Mouse (Mus musculus): ENCODE data around the gene Sept8. TPM values are rescaled to one million over a fixed set of nuclear protein-coding genes. Genes with fewer than 3 reads are reported as not detected.

The Sept8 gene
- polyA plus RNA-seq, 1 experiment from 2014 or later: 33.8 TPM

- no peaks in the 10 kb centered on the region for H3K27me3 ChIP-seq (ENCODE audit: control insufficient read depth, insufficient read depth, low read length)
- WGBS: 68% methylated on average over 10 of the region's 10 CpGs
- ATAC-seq (ENCODE audit: insufficient read depth, low FRiP score): no peak
- no peaks in the 10 kb centered on the region for H3K4me1 ChIP-seq (ENCODE audit: control insufficient read depth, insufficient read depth, low read length)
- no peak overlapping the region for H3K9ac ChIP-seq (ENCODE audit: low read length)
- H3K36me3 ChIP-seq (ENCODE audit: control insufficient read depth, insufficient read depth, low read length): peaks cover 3% of the 10 kb centered on the region; the same call in 1 of the 2 replicates
- H3K4me3 ChIP-seq (replicated peaks; ENCODE audit: low read length): no peak overlapping the region
- H3K4me2 ChIP-seq (ENCODE audit: low read depth, low read length): no peak overlapping the region
- H3K27ac ChIP-seq (ENCODE audit: low read length): no peak overlapping the region
- H3K9me3 ChIP-seq (replicated peaks; ENCODE audit: control insufficient read depth, low read length): no peaks in the 10 kb centered on the region
Measured at GRCm38 (mm10) chr11:53583151-53583550, 64.1 kb downstream of the Sept8 start.

- no peak overlapping the region for H3K27ac ChIP-seq (ENCODE audit: low read length)
- H3K9ac ChIP-seq (ENCODE audit: low read length): no peak overlapping the region
- no peak overlapping the region for H3K4me2 ChIP-seq (ENCODE audit: low read depth, low read length)
- no peaks in the 10 kb centered on the region for H3K27me3 ChIP-seq (ENCODE audit: control insufficient read depth, insufficient read depth, low read length)
- ATAC-seq (ENCODE audit: insufficient read depth, low FRiP score): no peak
- no peak overlapping the region for H3K4me3 ChIP-seq (replicated peaks; ENCODE audit: low read length)
- WGBS: 62% methylated on average over 3 of the region's 3 CpGs
- H3K9me3 ChIP-seq (replicated peaks; ENCODE audit: control insufficient read depth, low read length): no peaks in the 10 kb centered on the region
- H3K4me1 ChIP-seq (ENCODE audit: control insufficient read depth, insufficient read depth, low read length): no peaks in the 10 kb centered on the region
- no peaks in the 10 kb centered on the region for H3K36me3 ChIP-seq (ENCODE audit: control insufficient read depth, insufficient read depth, low read length)
Measured at GRCm38 (mm10) chr11:53584849-53585248, 65.8 kb downstream of the Sept8 start.

GRCm38 (mm10) chr11:53585510-53585909 lies 66.5 kb downstream of the Sept8 start:
- Histone ChIP-seq H3K27me3 (ENCODE audit: control insufficient read depth, insufficient read depth, low read length) (no peaks in the 10 kb centered on the region), H3K9me3 (replicated peaks; ENCODE audit: control insufficient read depth, low read length) (no peaks in the 10 kb centered on the region), H3K4me2 (ENCODE audit: low read depth, low read length) (no peak overlapping the region), H3K4me1 (ENCODE audit: control insufficient read depth, insufficient read depth, low read length) (no peaks in the 10 kb centered on the region), H3K36me3 (ENCODE audit: control insufficient read depth, insufficient read depth, low read length) (no peaks in the 10 kb centered on the region), H3K9ac (ENCODE audit: low read length) (no peak overlapping the region), H3K27ac (ENCODE audit: low read length) (no peak overlapping the region), H3K4me3 (replicated peaks; ENCODE audit: low read length) (no peak overlapping the region)
- 93% methylated on average over 6 of the region's 6 CpGs for WGBS
- ATAC-seq (ENCODE audit: insufficient read depth, low FRiP score): no peak

- no peak for ATAC-seq (ENCODE audit: insufficient read depth, low FRiP score)
- no peaks in the 10 kb centered on the region for H3K27me3 ChIP-seq (ENCODE audit: control insufficient read depth, insufficient read depth, low read length)
- no peaks in the 10 kb centered on the region for H3K36me3 ChIP-seq (ENCODE audit: control insufficient read depth, insufficient read depth, low read length)
- WGBS: 81% methylated on average over 8 of the region's 8 CpGs
- H3K9me3 ChIP-seq (replicated peaks; ENCODE audit: control insufficient read depth, low read length): no peaks in the 10 kb centered on the region
- no peak overlapping the region for H3K9ac ChIP-seq (ENCODE audit: low read length)
- H3K4me1 ChIP-seq (ENCODE audit: control insufficient read depth, insufficient read depth, low read length): no peaks in the 10 kb centered on the region
- H3K4me3 ChIP-seq (replicated peaks; ENCODE audit: low read length): no peak overlapping the region
- no peak overlapping the region for H3K27ac ChIP-seq (ENCODE audit: low read length)
- no peak overlapping the region for H3K4me2 ChIP-seq (ENCODE audit: low read depth, low read length)
Measured at GRCm38 (mm10) chr11:53588279-53588678, 69.2 kb downstream of the Sept8 start.

- Histone ChIP-seq H3K4me2 (ENCODE audit: low read depth, low read length) (no peak overlapping the region), H3K4me3 (replicated peaks; ENCODE audit: low read length) (no peak overlapping the region), H3K4me1 (ENCODE audit: control insufficient read depth, insufficient read depth, low read length) (no peaks in the 10 kb centered on the region), H3K27me3 (ENCODE audit: control insufficient read depth, insufficient read depth, low read length) (no peaks in the 10 kb centered on the region), H3K27ac (ENCODE audit: low read length) (no peak overlapping the region), H3K9me3 (replicated peaks; ENCODE audit: control insufficient read depth, low read length) (no peaks in the 10 kb centered on the region), H3K36me3 (ENCODE audit: control insufficient read depth, insufficient read depth, low read length) (no peaks in the 10 kb centered on the region), H3K9ac (ENCODE audit: low read length) (no peak overlapping the region)
- 46% methylated on average over 15 of the region's 15 CpGs for WGBS
- no peak for ATAC-seq (ENCODE audit: insufficient read depth, low FRiP score)
Measured at GRCm38 (mm10) chr11:53590368-53590768, 71.3 kb downstream of the Sept8 start.

- Histone ChIP-seq H3K9me3 (replicated peaks; ENCODE audit: control insufficient read depth, low read length) (no peaks in the 10 kb centered on the region), H3K4me1 (ENCODE audit: control insufficient read depth, insufficient read depth, low read length) (no peaks in the 10 kb centered on the region), H3K4me2 (ENCODE audit: low read depth, low read length) (no peak overlapping the region), H3K27ac (ENCODE audit: low read length) (no peak overlapping the region), H3K9ac (ENCODE audit: low read length) (no peak overlapping the region), H3K27me3 (ENCODE audit: control insufficient read depth, insufficient read depth, low read length) (no peaks in the 10 kb centered on the region), H3K4me3 (replicated peaks; ENCODE audit: low read length) (no peak overlapping the region), H3K36me3 (ENCODE audit: control insufficient read depth, insufficient read depth, low read length) (no peaks in the 10 kb centered on the region)
- no peak for ATAC-seq (ENCODE audit: insufficient read depth, low FRiP score)
- 86% methylated on average over 5 of the region's 5 CpGs for WGBS
Measured at GRCm38 (mm10) chr11:53591116-53591515, 72.1 kb downstream of the Sept8 start.

Other genes starting within 250 kb of the Sept8 start
- gene Hspa4, start 218.8 kb upstream of the Sept8 start, polyA plus RNA-seq (2015; fragmentation: Nextera tagmentation; extraction: Ambion mirVana): 67.9 and 69.2 TPM in 2 replicates
- gene Zcchc10, start 194.6 kb upstream of the Sept8 start, polyA plus RNA-seq (2015; fragmentation: Nextera tagmentation; extraction: Ambion mirVana): 18.7 and 19.5 TPM in 2 replicates
- 20.5 and 21.1 TPM in 2 replicates for gene Aff4, start 168.4 kb upstream of the Sept8 start, polyA plus RNA-seq (2015; fragmentation: Nextera tagmentation; extraction: Ambion mirVana)
- gene Leap2, start 96.1 kb upstream of the Sept8 start, polyA plus RNA-seq (2015; fragmentation: Nextera tagmentation; extraction: Ambion mirVana): 5.4 and 8.4 TPM in 2 replicates
- 588 and 617 TPM in 2 replicates for gene Uqcrq, start 88.4 kb upstream of the Sept8 start, polyA plus RNA-seq (2015; fragmentation: Nextera tagmentation; extraction: Ambion mirVana)
- gene Gdf9, start 88.2 kb upstream of the Sept8 start, polyA plus RNA-seq (2015; fragmentation: Nextera tagmentation; extraction: Ambion mirVana): 1.5 and 2.0 TPM in 2 replicates
- gene Gm10447, start 62.1 kb upstream of the Sept8 start, polyA plus RNA-seq (2015; fragmentation: Nextera tagmentation; extraction: Ambion mirVana): 0.10 TPM in 2 replicates
- 1.8 TPM in 2 replicates for gene Shroom1, start 62.1 kb upstream of the Sept8 start, polyA plus RNA-seq (2015; fragmentation: Nextera tagmentation; extraction: Ambion mirVana)
- not detected in 2 replicates for gene Gm9837, start 48.8 kb upstream of the Sept8 start, polyA plus RNA-seq (2015; fragmentation: Nextera tagmentation; extraction: Ambion mirVana)
- gene Gm9945, start 39.1 kb upstream of the Sept8 start, polyA plus RNA-seq (2015; fragmentation: Nextera tagmentation; extraction: Ambion mirVana): not detected in 2 replicates
- gene Sowaha, start 39.0 kb upstream of the Sept8 start, polyA plus RNA-seq (2015; fragmentation: Nextera tagmentation; extraction: Ambion mirVana): 0.46 and 0.58 TPM in 2 replicates
- 53.5 and 57.0 TPM in 2 replicates for gene Kif3a, start 48.1 kb downstream of the Sept8 start, polyA plus RNA-seq (2015; fragmentation: Nextera tagmentation; extraction: Ambion mirVana)
- 0.95 and 1.1 TPM in 2 replicates for gene Il4, start 99.4 kb downstream of the Sept8 start, polyA plus RNA-seq (2015; fragmentation: Nextera tagmentation; extraction: Ambion mirVana)
- not detected in 2 replicates for gene Il13, start 115.4 kb downstream of the Sept8 start, polyA plus RNA-seq (2015; fragmentation: Nextera tagmentation; extraction: Ambion mirVana)
- 25.2 and 27.8 TPM in 2 replicates for gene Rad50, start 188.1 kb downstream of the Sept8 start, polyA plus RNA-seq (2015; fragmentation: Nextera tagmentation; extraction: Ambion mirVana)
- 0.15 TPM in 1 of 2 replicates, not detected in the other for gene Il5, start 201.5 kb downstream of the Sept8 start, polyA plus RNA-seq (2015; fragmentation: Nextera tagmentation; extraction: Ambion mirVana)

Measured in stomach, embryonic 16.5 days (tissue).